8 mouse cellular contexts compared by ENCODE assay signal in genomic region chr11:116307019-116307725, GRCm38 (mm10). TPM values are rescaled to one million over a fixed set of nuclear protein-coding genes. Genes with fewer than 3 reads are reported as not detected.
DNase-seq lines count a peak whose midpoint lies in the region; ATAC-seq and TF ChIP-seq lines count a peak whose summit lies in the region.

TSS of gene Exoc7 (minus strand) at chr11:116307233.

- intact Hi-C loops in left cerebral cortex, postnatal 10 days (cut with DNase I): no loop called here

- no peak for TF ChIP-seq POLR2A in thymus, adult 2 months (IDR thresholded peaks at IDR 0.05; ENCODE audit: control insufficient read depth, extremely low read depth, insufficient read depth, low read length, poor library complexity)

- no peaks in the 10 kb centered on the region for H3K9me3 ChIP-seq in embryonic facial prominence, embryonic 10.5 days
- H3K9me3 ChIP-seq in heart, embryonic 12.5 days (replicated peaks): no peaks in the 10 kb centered on the region; the same call in 1 of the 2 replicates

- 0 out of 2 replicates have a peak, but pooled peaks cover 5% of the 10 kb centered on the region for H3K36me3 ChIP-seq in thymus, adult 2 months (ENCODE audit: control insufficient read depth, insufficient read depth, low read length)
- peaks cover 31% of the 10 kb centered on the region for H3K36me3 ChIP-seq in embryonic facial prominence, embryonic 10.5 days (replicated peaks)
- peaks cover 30% of the 10 kb centered on the region for H3K36me3 ChIP-seq in heart, embryonic 12.5 days

- no peaks in the 10 kb centered on the region for H3K27me3 ChIP-seq in thymus, adult 2 months (ENCODE audit: control insufficient read depth, insufficient read depth, low read length)
- H3K27me3 ChIP-seq in embryonic facial prominence, embryonic 10.5 days (replicated peaks; ENCODE audit: low read depth, poor library complexity, severe bottlenecking): 0 out of 2 replicates have a peak, but pooled peaks cover 9% of the 10 kb centered on the region
- peaks cover 7% of the 10 kb centered on the region; the same call in 1 of the 2 replicates for H3K27me3 ChIP-seq in heart, embryonic 12.5 days (replicated peaks)

- ATAC-seq in heart, embryonic 12.5 days (ENCODE audit: insufficient number of reproducible peaks, low FRiP score): no peak
- no peak for ATAC-seq in monocyte, adult 5-6 weeks (replicated peaks; ENCODE audit: insufficient number of reproducible peaks, low FRiP score, low TSS enrichment, poor library complexity, severe bottlenecking)

- DNase-seq in thymus, adult 2 months: no peak
- DNase-seq in thymus, adult 18-20 months: no peak
- DNase-seq in embryonic facial prominence, embryonic 10.5 days (ENCODE audit: low spot score): no peak
- peak in 1 of 2 experiments; percentile 26 for DNase-seq in left cerebral cortex, postnatal 10 days (ENCODE audit: extremely low spot score in 1 of 2, low spot score in 2 of 2)
- no peak for DNase-seq in spleen, postnatal 14 days (ENCODE audit: low spot score in 2 of 2)
- no peak for DNase-seq in cerebellum, postnatal 14 days

- peak within 1 kb of the TSS; percentile 91 for H3K9ac ChIP-seq in heart, embryonic 12.5 days

- no peak for TF ChIP-seq CTCF in thymus, adult 2 months (IDR thresholded peaks at IDR 0.05; ENCODE audit: borderline replicate concordance, control insufficient read depth, extremely low read depth, insufficient read depth, low read length, poor library complexity)

- H3K4me2 ChIP-seq in heart, embryonic 12.5 days: peak within 1 kb of the TSS; percentile 91

- WGBS in thymus, adult 2 months: 84% methylated on average over 10 of the region's 10 CpGs
- 83% methylated on average over 10 of the region's 10 CpGs for WGBS in embryonic facial prominence, embryonic 10.5 days
- WGBS in heart, embryonic 12.5 days: 79% methylated on average over 10 of the region's 10 CpGs

- no peak within 1 kb of the TSS for H3K27ac ChIP-seq in thymus, adult 2 months (ENCODE audit: control insufficient read depth, insufficient read depth, low read length)
- H3K27ac ChIP-seq in embryonic facial prominence, embryonic 10.5 days (replicated peaks): peak within 1 kb of the TSS; percentile 84
- H3K27ac ChIP-seq in heart, embryonic 12.5 days (ENCODE audit: poor library complexity, severe bottlenecking): peak within 1 kb of the TSS; percentile 26; the same call in 1 of the 2 replicates

- peaks cover 7% of the 10 kb centered on the region for H3K4me1 ChIP-seq in thymus, adult 2 months (replicated peaks; ENCODE audit: control insufficient read depth, insufficient read depth, low read length)
- H3K4me1 ChIP-seq in embryonic facial prominence, embryonic 10.5 days: peaks cover 17% of the 10 kb centered on the region
- peaks cover 6% of the 10 kb centered on the region for H3K4me1 ChIP-seq in heart, embryonic 12.5 days (replicated peaks)

- H3K4me3 ChIP-seq in thymus, adult 2 months (ENCODE audit: control insufficient read depth, insufficient read depth, low read length): peak within 1 kb of the TSS; percentile 74
- H3K4me3 ChIP-seq in embryonic facial prominence, embryonic 10.5 days: peak within 1 kb of the TSS; percentile 86
- H3K4me3 ChIP-seq in heart, embryonic 12.5 days: peak within 1 kb of the TSS; percentile 93

RNA-seq across cellular contexts. Expression of gene Exoc7, which starts in this region (rescaled TPM):
- polyA plus RNA-seq in thymus, adult 2 months (2012; rRNA removed): 50.7 and 51.6 TPM in 2 replicates
- 55.4 and 59.7 TPM in 2 replicates for polyA plus RNA-seq in embryonic facial prominence, embryonic 10.5 days (2016; fragmentation: Nextera tagmentation; extraction: Ambion mirVana)
- polyA plus RNA-seq in heart, embryonic 12.5 days (2016; fragmentation: Nextera tagmentation; extraction: Ambion mirVana): 47.8 and 51.3 TPM in 2 replicates
- total RNA-seq in left cerebral cortex, postnatal 10 days (2021): 10 to 100 TPM; 96.6 to 97.9 TPM
- 39.7 to 67.5 TPM (median 48.1 TPM) in 3 replicates for total RNA-seq in monocyte, adult 5-6 weeks (2017)
